Mouse (Mus musculus) neural tube, embryonic 11.5 days (tissue): Measurements from ENCODE around the gene Ubac2. TPM values are rescaled to one million over a fixed set of nuclear protein-coding genes. Genes with fewer than 3 reads are reported as not detected.

ENCODE experiments used
- ATAC-seq: fragments of 200-750 bp; cut with Nextera tagmentation; 2 replicates; pipeline ENCODE4 v1.8.0; 2017; ENCODE audit warnings: moderate number of reproducible peaks, mild to moderate bottlenecking, moderate TSS enrichment, moderate library complexity; ENCODE audit not compliant: insufficient read depth, low FRiP score, low TSS enrichment
- DNase-seq: peaks from one replicate; pipeline ENCODE4 v3.0.0-alpha.2; 2015; ENCODE audit warnings: low spot score
- H3K27ac ChIP-seq: fragments of 300-500 bp; sonication (generic); 2 replicates; pipeline ENCODE4 v1.5.1; 2014; ENCODE audit warnings: low read depth, mild to moderate bottlenecking, low read length
- H3K27me3 ChIP-seq: fragments of 300-500 bp; sonication (generic); 2 replicates; pipeline ENCODE4 v1.6.1; 2014; ENCODE audit warnings: mild to moderate bottlenecking, low read length, mixed read lengths; ENCODE audit not compliant: control insufficient read depth, insufficient read depth
- H3K36me3 ChIP-seq: fragments of 300-500 bp; sonication (generic); 2 replicates; pipeline ENCODE4 v1.6.1; 2014; ENCODE audit warnings: mild to moderate bottlenecking, low read length, moderate library complexity, mixed read lengths; ENCODE audit not compliant: control insufficient read depth, insufficient read depth
- H3K4me1 ChIP-seq: fragments of 300-500 bp; sonication (generic); 2 replicates; pipeline ENCODE4 v1.6.1; 2014; ENCODE audit warnings: low read length, mixed read lengths; ENCODE audit not compliant: control insufficient read depth, insufficient read depth
- H3K4me2 ChIP-seq: fragments of 300-500 bp; sonication (generic); 2 replicates; pipeline ENCODE4 v1.6.1; 2014; ENCODE audit warnings: low read depth, mild to moderate bottlenecking, moderate library complexity
- H3K4me3 ChIP-seq: fragments of 300-500 bp; sonication (generic); 2 replicates; pipeline ENCODE4 v1.5.1; 2014; ENCODE audit warnings: low read depth, low read length
- H3K9ac ChIP-seq: fragments of 300-500 bp; sonication (generic); 2 replicates; pipeline ENCODE4 v1.6.1; 2014; ENCODE audit warnings: mild to moderate bottlenecking, low read length
- H3K9me3 ChIP-seq: fragments of 300-500 bp; sonication (generic); 2 replicates; pipeline ENCODE4 v1.6.1; 2016; ENCODE audit warnings: low read length; ENCODE audit not compliant: control insufficient read depth
- WGBS: fragments of 180-500 bp; shearing (Covaris S2); extraction: QIAGEN DNeasy Blood & Tissue Kit; methylation state at CpG from one replicate; pipeline ENCODE4 v1.1.7; 2014; 5-methylcytosine and 5-hydroxymethylcytosine counted together
- polyA plus RNA-seq: library from polyadenylated mRNA; unstranded; fragments of >200 nt; fragmentation: Nextera tagmentation; extraction: Ambion mirVana; gene quantifications from 2 replicates; pipeline ENCODE4 v1.2.1, GENCODE M21; 2014

The Ubac2 gene
- polyA plus RNA-seq, 1 experiment from 2014 or later, result 70.4 TPM

- H3K36me3 ChIP-seq, result no peaks in the 10 kb centered on the region
- H3K4me1 ChIP-seq, result no peaks in the 10 kb centered on the region
- H3K27me3 ChIP-seq, result no peaks in the 10 kb centered on the region
- no peak overlapping the region for H3K4me2 ChIP-seq
- 91% methylated on average over 9 of the region's 9 CpGs for WGBS
- no peak for DNase-seq
- no peak overlapping the region for H3K9ac ChIP-seq
- H3K27ac ChIP-seq, result no peak overlapping the region
- H3K4me3 ChIP-seq, result no peak overlapping the region
- ATAC-seq, result no peak
- H3K9me3 ChIP-seq, result no peaks in the 10 kb centered on the region
Observed at GRCm38 (mm10) chr14:122052896-122053635, 174.6 kb downstream of the Ubac2 start.

- Histone ChIP-seq H3K9me3 (no peaks in the 10 kb centered on the region), H3K9ac (no peak overlapping the region), H3K4me1 (no peaks in the 10 kb centered on the region), H3K27me3 (no peaks in the 10 kb centered on the region), H3K36me3 (no peaks in the 10 kb centered on the region), H3K4me2 (no peak overlapping the region), H3K4me3 (no peak overlapping the region), H3K27ac (no peak overlapping the region)
- no peak for ATAC-seq
- DNase-seq, result no peak
- WGBS, result 86% methylated on average over 6 of the region's 6 CpGs
Observed at GRCm38 (mm10) chr14:122056871-122057270, 178.5 kb downstream of the Ubac2 start.

GRCm38 (mm10) chr14:122057941-122058346, 179.5 kb downstream of the Ubac2 start:
- H3K36me3 ChIP-seq, result no peaks in the 10 kb centered on the region
- H3K4me3 ChIP-seq, result no peak overlapping the region
- H3K27me3 ChIP-seq, result no peaks in the 10 kb centered on the region
- H3K4me1 ChIP-seq, result no peaks in the 10 kb centered on the region
- H3K9me3 ChIP-seq, result no peaks in the 10 kb centered on the region
- H3K27ac ChIP-seq, result no peak overlapping the region
- ATAC-seq, result no peak
- WGBS, result 47% methylated on average over 2 of the region's 2 CpGs
- no peak overlapping the region for H3K9ac ChIP-seq
- no peak overlapping the region for H3K4me2 ChIP-seq
- DNase-seq, result no peak

- Histone ChIP-seq H3K4me1 (no peaks in the 10 kb centered on the region), H3K4me2 (no peak overlapping the region), H3K4me3 (no peak overlapping the region), H3K36me3 (no peaks in the 10 kb centered on the region), H3K27ac (no peak overlapping the region), H3K9me3 (no peaks in the 10 kb centered on the region), H3K9ac (no peak overlapping the region), H3K27me3 (no peaks in the 10 kb centered on the region)
- ATAC-seq, result peak; percentile 54; the same call in 1 of the 2 replicates
- 8% methylated on average over 3 of the region's 3 CpGs for WGBS
- DNase-seq, result peak; percentile 81
Observed at GRCm38 (mm10) chr14:122060642-122061041, 182.2 kb downstream of the Ubac2 start.

- ATAC-seq (no peak), DNase-seq (no peak)
- no peaks in the 10 kb centered on the region for H3K27me3 ChIP-seq
- no peak overlapping the region for H3K27ac ChIP-seq
- no peak overlapping the region for H3K4me3 ChIP-seq
- no peaks in the 10 kb centered on the region for H3K4me1 ChIP-seq
- no peak overlapping the region for H3K9ac ChIP-seq
- no peaks in the 10 kb centered on the region for H3K9me3 ChIP-seq
- no peaks in the 10 kb centered on the region for H3K36me3 ChIP-seq
- H3K4me2 ChIP-seq, result no peak overlapping the region
- WGBS, result 94% methylated on average over 6 of the region's 6 CpGs
Observed at GRCm38 (mm10) chr14:122061376-122061775, 183.0 kb downstream of the Ubac2 start.

- no peak overlapping the region for H3K4me2 ChIP-seq
- H3K9me3 ChIP-seq, result no peaks in the 10 kb centered on the region
- H3K9ac ChIP-seq, result no peak overlapping the region
- ATAC-seq, result no peak
- DNase-seq, result no peak
- no peaks in the 10 kb centered on the region for H3K4me1 ChIP-seq
- 83% methylated on average over 10 of the region's 10 CpGs for WGBS
- no peaks in the 10 kb centered on the region for H3K27me3 ChIP-seq
- no peak overlapping the region for H3K27ac ChIP-seq
- no peaks in the 10 kb centered on the region for H3K36me3 ChIP-seq
- no peak overlapping the region for H3K4me3 ChIP-seq
Observed at GRCm38 (mm10) chr14:122062411-122063090, 184.1 kb downstream of the Ubac2 start.

- no peak overlapping the region for H3K27ac ChIP-seq
- no peak overlapping the region for H3K4me2 ChIP-seq
- H3K27me3 ChIP-seq, result no peaks in the 10 kb centered on the region
- no peaks in the 10 kb centered on the region for H3K36me3 ChIP-seq
- no peaks in the 10 kb centered on the region for H3K9me3 ChIP-seq
- no peak for DNase-seq
- no peaks in the 10 kb centered on the region for H3K4me1 ChIP-seq
- 76% methylated on average over 5 of the region's 5 CpGs for WGBS
- H3K9ac ChIP-seq, result no peak overlapping the region
- H3K4me3 ChIP-seq, result no peak overlapping the region
- ATAC-seq, result no peak
Observed at GRCm38 (mm10) chr14:122063599-122063998, 185.2 kb downstream of the Ubac2 start.

- Histone ChIP-seq H3K4me2 (no peak overlapping the region), H3K27ac (no peak overlapping the region), H3K36me3 (no peaks in the 10 kb centered on the region), H3K27me3 (no peaks in the 10 kb centered on the region), H3K9me3 (no peaks in the 10 kb centered on the region), H3K4me3 (no peak overlapping the region), H3K4me1 (no peaks in the 10 kb centered on the region), H3K9ac (no peak overlapping the region)
- no peak for ATAC-seq
- WGBS, result 11% methylated on average over 2 of the region's 2 CpGs
- DNase-seq, result peak; percentile 66
Observed at GRCm38 (mm10) chr14:122064519-122064918, 186.1 kb downstream of the Ubac2 start.

- no peaks in the 10 kb centered on the region for H3K36me3 ChIP-seq
- H3K27ac ChIP-seq, result no peak overlapping the region
- no peaks in the 10 kb centered on the region for H3K9me3 ChIP-seq
- no peak for DNase-seq
- no peak overlapping the region for H3K9ac ChIP-seq
- no peak overlapping the region for H3K4me3 ChIP-seq
- H3K4me1 ChIP-seq, result no peaks in the 10 kb centered on the region
- H3K27me3 ChIP-seq, result no peaks in the 10 kb centered on the region
- no peak overlapping the region for H3K4me2 ChIP-seq
- no peak for ATAC-seq
- 81% methylated on average over 4 of the region's 4 CpGs for WGBS
Observed at GRCm38 (mm10) chr14:122066243-122066642, 187.8 kb downstream of the Ubac2 start.
